Mouse (Mus musculus): ENCODE measurements around the gene Spag16.

Spag16 gene

DNA sequence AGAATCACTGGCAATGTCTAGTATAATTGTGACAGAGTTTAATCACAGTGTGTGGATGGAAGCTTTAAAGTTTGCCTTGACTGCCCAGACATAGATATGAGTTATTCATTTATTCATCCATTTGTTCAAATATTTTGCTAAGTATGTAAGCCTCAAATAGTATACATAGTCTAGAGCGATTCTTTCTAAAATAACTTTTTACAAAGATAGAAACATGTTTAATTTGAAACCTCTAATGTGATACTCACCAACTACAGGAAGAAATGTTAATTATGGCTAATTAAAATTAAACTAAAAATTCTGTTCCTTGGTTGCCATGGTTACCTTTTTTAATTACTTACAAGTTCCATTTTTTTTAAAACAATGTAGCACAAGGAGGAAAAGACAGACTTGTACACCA, 653.1 kb downstream of the Spag16 start:
- H3K27me3 ChIP-seq (ENCODE audit: control insufficient read depth, insufficient read depth, low read length, poor library complexity, severe bottlenecking) = no peaks in the 10 kb centered on the region
- DNase-seq (ENCODE audit: low read depth, low spot score) = no peak
- H3K36me3 ChIP-seq (ENCODE audit: control insufficient read depth, insufficient read depth, low read length, poor library complexity, severe bottlenecking) = no peaks in the 10 kb centered on the region

DNA sequence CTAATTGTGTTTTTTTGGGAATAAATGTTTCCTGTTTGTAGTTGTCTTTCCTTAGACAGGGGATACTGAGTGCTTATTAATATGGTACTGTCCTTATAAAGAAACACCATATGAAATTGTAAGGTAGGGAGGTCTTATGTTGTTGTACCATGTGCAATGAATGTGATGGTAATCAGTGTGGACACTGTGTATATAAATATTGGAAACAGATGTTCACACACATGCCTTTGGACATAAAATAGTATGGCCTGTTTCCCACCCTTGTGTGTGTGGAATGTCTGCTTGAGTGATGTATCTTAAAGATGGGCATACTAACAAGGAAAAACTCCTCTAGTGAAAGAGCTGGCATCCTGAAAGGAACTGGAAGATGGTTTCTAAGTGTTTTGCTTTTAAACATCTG, 692.1 kb downstream of the Spag16 start:
- Histone ChIP-seq H3K36me3 (ENCODE audit: control insufficient read depth, insufficient read depth, low read length, poor library complexity, severe bottlenecking) (no peaks in the 10 kb centered on the region), H3K27me3 (ENCODE audit: control insufficient read depth, insufficient read depth, low read length, poor library complexity, severe bottlenecking) (0 out of 2 replicates have a peak, but pooled peaks cover 2% of the 10 kb centered on the region)
- no peak for DNase-seq (ENCODE audit: low read depth, low spot score)

DNA sequence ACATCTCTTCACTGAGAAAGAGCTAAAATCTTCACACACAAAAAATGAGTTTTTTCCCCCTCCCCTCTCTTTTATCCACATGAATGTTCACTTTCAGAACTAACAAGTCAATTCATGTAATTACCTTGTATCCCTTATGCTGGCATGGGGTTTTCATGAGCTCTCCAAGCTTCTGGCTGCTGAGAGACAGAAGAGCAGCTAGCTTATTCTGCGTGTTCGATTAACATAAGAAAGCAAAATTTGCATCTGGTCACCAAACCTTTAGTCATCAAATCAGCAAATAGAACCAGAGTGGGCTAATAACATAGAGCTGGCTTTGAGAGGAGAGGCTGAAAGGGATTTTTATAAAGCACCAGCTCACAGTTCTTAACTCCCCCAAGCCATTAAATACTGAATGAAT, 700.4 kb downstream of the Spag16 start:
- Histone ChIP-seq H3K36me3 (ENCODE audit: control insufficient read depth, insufficient read depth, low read length, poor library complexity, severe bottlenecking) (no peaks in the 10 kb centered on the region), H3K27me3 (ENCODE audit: control insufficient read depth, insufficient read depth, low read length, poor library complexity, severe bottlenecking) (no peaks in the 10 kb centered on the region)
- DNase-seq (ENCODE audit: low read depth, low spot score) = no peak

DNA sequence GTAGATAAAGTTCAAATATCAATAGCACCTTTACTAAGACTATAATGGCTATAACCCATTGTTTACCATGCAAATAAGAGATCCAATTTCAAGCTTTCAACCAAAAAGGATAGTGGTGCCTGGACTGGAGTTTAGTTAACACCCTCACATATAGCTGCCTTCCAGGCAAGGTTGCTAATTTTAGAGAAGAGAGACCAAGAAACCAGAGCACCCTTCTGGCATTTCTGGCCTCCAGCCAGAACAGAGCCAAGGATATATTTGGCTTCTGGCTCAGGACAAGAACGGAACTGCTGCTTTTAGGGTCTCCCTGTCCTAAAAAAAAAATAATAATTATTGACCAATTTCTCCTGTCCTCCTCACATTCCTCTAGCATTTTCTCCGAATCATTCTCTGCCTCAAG, 703.0 kb downstream of the Spag16 start:
- H3K27me3 ChIP-seq (ENCODE audit: control insufficient read depth, insufficient read depth, low read length, poor library complexity, severe bottlenecking) = no peaks in the 10 kb centered on the region
- H3K36me3 ChIP-seq (ENCODE audit: control insufficient read depth, insufficient read depth, low read length, poor library complexity, severe bottlenecking) = no peaks in the 10 kb centered on the region
- DNase-seq (ENCODE audit: low read depth, low spot score) = no peak

DNA sequence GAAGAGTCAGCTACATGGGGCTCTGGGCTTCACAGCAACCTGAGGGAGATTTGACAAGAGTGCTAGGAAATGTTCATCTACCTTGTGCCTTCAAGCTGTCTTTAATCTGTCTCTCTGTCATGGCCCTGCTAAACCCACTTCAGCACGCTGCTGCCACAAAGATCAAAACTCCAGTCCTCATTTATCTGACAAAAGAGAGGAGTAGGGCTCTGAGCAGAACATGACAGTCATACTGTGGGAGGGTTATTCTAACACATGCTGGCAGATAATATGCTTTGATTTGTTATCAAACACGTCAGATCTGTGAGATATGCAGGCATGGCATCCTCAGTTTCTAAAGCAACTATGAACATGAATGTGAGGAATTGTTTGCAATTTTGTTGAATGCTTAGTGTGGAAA, 725.1 kb downstream of the Spag16 start:
- Histone ChIP-seq H3K36me3 (ENCODE audit: control insufficient read depth, insufficient read depth, low read length, poor library complexity, severe bottlenecking) (no peaks in the 10 kb centered on the region), H3K27me3 (ENCODE audit: control insufficient read depth, insufficient read depth, low read length, poor library complexity, severe bottlenecking) (no peaks in the 10 kb centered on the region)
- DNase-seq (ENCODE audit: low read depth, low spot score) = no peak

DNA sequence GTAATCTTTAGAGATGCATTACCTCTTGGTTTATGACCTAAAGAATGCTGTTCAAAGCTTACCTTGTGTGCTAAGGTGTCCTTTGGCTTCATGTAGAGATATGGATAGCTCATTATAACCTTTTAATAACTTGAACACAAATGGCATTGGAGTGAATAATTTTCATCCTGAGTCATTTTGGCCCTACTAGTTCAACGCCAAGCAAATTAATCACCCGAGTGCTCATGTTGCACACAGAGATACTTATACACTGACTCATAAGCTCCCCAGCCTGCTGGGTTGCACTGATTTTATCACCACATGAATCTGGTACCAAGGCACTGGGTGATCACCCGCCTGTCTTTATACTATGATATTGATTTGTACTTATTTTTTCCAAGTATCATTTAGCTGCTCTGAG, 795.0 kb downstream of the Spag16 start:
- no peak for DNase-seq (ENCODE audit: low read depth, low spot score)
- Histone ChIP-seq H3K36me3 (ENCODE audit: control insufficient read depth, insufficient read depth, low read length, poor library complexity, severe bottlenecking) (no peaks in the 10 kb centered on the region), H3K27me3 (ENCODE audit: control insufficient read depth, insufficient read depth, low read length, poor library complexity, severe bottlenecking) (no peaks in the 10 kb centered on the region)

DNA sequence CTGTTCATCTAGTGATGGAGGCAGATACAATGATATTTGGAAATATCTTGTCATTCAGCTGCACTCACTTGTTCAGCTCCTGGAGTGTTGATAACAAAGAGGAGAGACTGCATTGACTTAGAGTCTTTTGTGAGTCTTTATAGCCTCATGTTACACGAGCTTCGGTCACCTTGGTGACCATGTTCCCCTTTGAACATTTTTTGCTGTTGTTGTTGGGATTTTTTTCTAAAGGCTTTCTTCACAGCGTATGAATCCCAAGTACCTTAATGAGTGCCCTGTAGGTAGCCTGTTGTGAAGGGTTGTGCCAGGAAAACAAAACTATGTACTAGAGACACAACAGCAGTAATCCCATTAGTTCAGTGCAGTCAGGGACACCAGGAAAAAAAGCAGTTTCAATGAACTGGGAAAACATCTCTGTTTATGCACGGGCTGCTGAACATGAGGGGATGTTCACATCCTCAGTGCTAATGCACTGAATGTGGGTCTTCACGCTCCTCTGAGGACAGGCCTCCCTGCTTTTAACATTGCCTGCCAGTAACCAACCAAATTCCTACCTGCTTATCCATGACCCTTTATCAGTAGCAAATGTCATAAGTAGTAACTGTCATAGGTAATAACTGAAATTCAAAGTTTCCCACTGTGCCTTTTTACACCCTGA, 798.2 kb downstream of the Spag16 start:
- Histone ChIP-seq H3K27me3 (ENCODE audit: control insufficient read depth, insufficient read depth, low read length, poor library complexity, severe bottlenecking) (no peaks in the 10 kb centered on the region), H3K36me3 (ENCODE audit: control insufficient read depth, insufficient read depth, low read length, poor library complexity, severe bottlenecking) (no peaks in the 10 kb centered on the region)
- no peak for DNase-seq (ENCODE audit: low read depth, low spot score)

DNA sequence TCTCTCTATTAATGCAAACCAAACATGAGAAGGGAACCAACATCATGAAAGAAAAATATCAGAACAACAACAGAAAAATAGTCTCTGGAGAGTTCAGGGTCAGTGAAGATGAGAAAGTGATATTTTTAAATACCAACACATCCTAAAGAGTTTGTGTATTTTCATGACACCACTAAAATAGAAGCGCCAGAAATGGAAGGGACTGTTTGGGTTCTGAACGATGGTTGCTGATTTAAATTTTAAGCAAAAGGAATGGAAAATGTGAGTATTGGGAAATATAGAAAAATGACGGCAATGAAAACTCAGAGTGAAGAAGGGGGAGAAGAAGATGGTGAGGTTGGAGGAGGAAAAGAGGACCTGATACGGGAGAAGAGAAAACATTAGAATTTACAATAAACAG, 825.9 kb downstream of the Spag16 start:
- Histone ChIP-seq H3K36me3 (ENCODE audit: control insufficient read depth, insufficient read depth, low read length, poor library complexity, severe bottlenecking) (no peaks in the 10 kb centered on the region), H3K27me3 (ENCODE audit: control insufficient read depth, insufficient read depth, low read length, poor library complexity, severe bottlenecking) (no peaks in the 10 kb centered on the region)
- no peak for DNase-seq (ENCODE audit: low read depth, low spot score)

DNA sequence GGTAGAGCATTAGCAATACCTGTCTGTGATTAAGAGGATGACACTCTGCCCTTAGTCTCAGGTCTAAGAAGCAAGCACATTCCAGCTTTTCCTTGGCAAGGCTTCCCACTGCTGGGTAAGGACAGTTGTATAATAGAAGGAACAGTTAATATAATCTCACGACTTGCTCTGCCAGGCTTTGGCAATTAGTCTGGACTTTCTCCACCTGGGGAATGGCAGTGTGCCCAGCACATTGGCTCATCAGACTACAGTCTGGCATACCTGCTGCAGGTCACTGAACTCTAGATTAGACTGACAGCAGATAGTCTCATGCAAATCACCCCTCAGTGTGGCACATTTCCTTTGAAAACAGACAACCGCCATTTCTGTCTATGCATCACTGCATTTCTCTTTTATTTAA, 865.8 kb downstream of the Spag16 start:
- H3K36me3 ChIP-seq (ENCODE audit: control insufficient read depth, insufficient read depth, low read length, poor library complexity, severe bottlenecking) = no peaks in the 10 kb centered on the region
- no peaks in the 10 kb centered on the region for H3K27me3 ChIP-seq (ENCODE audit: control insufficient read depth, insufficient read depth, low read length, poor library complexity, severe bottlenecking)
- no peak for DNase-seq (ENCODE audit: low read depth, low spot score)

DNA sequence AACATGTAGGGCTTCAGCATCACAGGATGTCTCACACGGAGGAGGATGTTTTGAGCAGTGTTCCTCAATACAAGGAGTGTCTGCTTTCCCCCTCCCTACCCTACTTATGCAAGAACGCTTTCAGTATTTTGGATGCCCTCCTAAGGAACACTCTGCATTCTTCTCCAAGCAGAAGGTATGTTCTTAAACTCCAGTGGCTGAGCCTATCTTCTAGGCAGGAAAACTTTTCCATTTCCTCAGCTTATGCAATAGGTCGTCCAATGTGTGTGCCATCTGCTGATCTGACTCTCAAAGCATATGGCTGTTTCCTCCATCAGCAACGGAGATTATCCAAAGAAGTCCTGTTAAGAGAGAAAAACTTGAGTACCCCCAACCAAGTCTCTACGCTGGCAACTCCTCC, 873.5 kb downstream of the Spag16 start:
- Histone ChIP-seq H3K27me3 (ENCODE audit: control insufficient read depth, insufficient read depth, low read length, poor library complexity, severe bottlenecking) (no peaks in the 10 kb centered on the region), H3K36me3 (ENCODE audit: control insufficient read depth, insufficient read depth, low read length, poor library complexity, severe bottlenecking) (no peaks in the 10 kb centered on the region)
- DNase-seq (ENCODE audit: low read depth, low spot score) = no peak

DNA sequence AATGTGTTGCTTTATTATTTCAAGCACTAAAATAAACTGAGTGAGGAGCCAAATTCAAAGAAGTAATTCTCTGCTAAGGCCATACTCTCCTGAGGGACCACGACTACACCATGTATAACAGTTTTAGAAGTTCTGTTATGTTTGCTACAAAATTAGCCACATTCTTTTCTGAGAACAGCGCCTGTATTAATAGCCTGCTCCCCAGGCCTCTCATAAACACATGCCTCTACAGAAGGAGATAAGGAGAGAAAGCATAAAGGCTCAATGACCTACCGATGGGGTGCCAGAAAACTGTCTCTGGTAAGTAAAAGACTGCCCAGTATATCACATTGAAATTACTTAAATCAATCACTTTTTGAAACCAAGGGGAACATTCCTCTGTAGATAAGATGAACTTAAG, 877.2 kb downstream of the Spag16 start:
- DNase-seq (ENCODE audit: low read depth, low spot score) = no peak
- no peaks in the 10 kb centered on the region for H3K36me3 ChIP-seq (ENCODE audit: control insufficient read depth, insufficient read depth, low read length, poor library complexity, severe bottlenecking)

DNA sequence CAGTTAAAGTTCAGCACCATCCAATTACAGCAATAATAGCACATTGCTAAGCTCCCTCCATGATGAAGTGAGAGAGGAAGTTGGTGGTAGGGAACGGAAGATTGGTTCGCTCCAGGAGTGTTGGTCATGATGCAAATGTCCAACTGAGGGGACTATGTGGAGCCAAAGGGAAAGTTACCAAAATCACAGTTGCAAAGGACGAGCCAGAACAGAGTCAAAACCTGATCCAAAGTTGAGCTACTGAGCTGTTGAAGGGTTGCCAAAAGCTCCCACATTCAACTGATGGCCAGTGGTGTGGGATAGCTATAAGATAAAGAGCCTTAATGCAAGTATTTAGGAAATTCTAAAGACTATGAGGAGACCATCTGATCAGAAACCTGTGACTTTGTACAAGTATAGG, 879.1 kb downstream of the Spag16 start:
- DNase-seq (ENCODE audit: low read depth, low spot score) = no peak
- Histone ChIP-seq H3K27me3 (ENCODE audit: control insufficient read depth, insufficient read depth, low read length, poor library complexity, severe bottlenecking) (no peaks in the 10 kb centered on the region), H3K36me3 (ENCODE audit: control insufficient read depth, insufficient read depth, low read length, poor library complexity, severe bottlenecking) (no peaks in the 10 kb centered on the region)

More for the DNA sequence above, 877.2 kb downstream of the Spag16 start:
- H3K27me3 ChIP-seq (ENCODE audit: control insufficient read depth, insufficient read depth, low read length, poor library complexity, severe bottlenecking) = no peaks in the 10 kb centered on the region

DNA sequence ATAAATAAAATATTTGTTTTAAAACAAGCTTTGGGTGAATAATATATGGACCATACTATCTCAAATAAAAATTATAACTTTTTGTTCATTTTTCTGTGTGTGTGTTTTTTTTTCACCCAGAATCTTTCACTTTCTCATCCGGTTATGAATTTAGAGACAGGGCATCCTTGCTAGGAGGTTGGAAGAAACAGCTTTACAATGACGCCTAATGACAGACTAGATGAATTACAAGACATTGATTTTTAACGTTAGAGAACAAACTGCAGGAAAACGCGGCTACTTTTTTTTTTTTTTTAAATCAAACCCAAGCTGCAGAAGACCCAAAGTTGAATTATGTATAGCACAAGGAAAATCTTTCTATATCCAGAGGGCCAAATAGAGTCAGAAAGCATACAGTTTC, 898.3 kb downstream of the Spag16 start:
- Histone ChIP-seq H3K36me3 (ENCODE audit: control insufficient read depth, insufficient read depth, low read length, poor library complexity, severe bottlenecking) (no peaks in the 10 kb centered on the region), H3K27me3 (ENCODE audit: control insufficient read depth, insufficient read depth, low read length, poor library complexity, severe bottlenecking) (no peaks in the 10 kb centered on the region)
- no peak for DNase-seq (ENCODE audit: low read depth, low spot score)

DNA sequence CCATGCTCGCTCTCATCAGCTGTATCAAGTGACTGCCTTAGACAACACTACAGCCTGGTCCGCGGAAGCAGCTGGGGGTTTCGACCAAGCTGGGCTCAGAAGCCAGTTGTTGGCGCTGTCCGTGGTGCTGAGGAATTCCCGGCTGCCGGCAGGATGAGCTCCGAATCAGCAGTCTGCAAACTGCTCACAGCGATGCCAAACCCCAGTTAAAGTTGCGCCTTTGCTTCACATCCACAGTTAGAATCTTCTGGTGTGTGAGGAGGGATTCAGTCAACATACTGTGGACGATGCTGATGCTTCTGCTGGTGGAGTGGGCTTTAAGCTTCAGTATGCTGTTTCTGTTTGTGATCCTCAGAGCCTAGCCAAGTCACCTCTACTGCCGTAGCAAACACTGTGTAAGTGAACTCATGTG, 898.9 kb downstream of the Spag16 start, which contains the start of gene Vwc2l:
Gene Vwc2l, plus strand, starts transcription at position 61 of the 412 bp plus-strand sequence.
- DNase-seq (ENCODE audit: low read depth, low spot score) = no peak
- no peaks in the 10 kb centered on the region for H3K27me3 ChIP-seq (ENCODE audit: control insufficient read depth, insufficient read depth, low read length, poor library complexity, severe bottlenecking)
- no peaks in the 10 kb centered on the region for H3K36me3 ChIP-seq (ENCODE audit: control insufficient read depth, insufficient read depth, low read length, poor library complexity, severe bottlenecking)

Data from splenic B cell, adult 2 months (primary cell).